Mouse (Mus musculus) layer of hippocampus, adult 8-10 months (tissue): ENCODE measurements around the gene Rbm33. TPM values are rescaled to one million over a fixed set of nuclear protein-coding genes. Genes with fewer than 3 reads are reported as not detected.

Experiments used
- DNase-seq, 2 experiments: peaks; one replicate each; pipeline ENCODE4 v3.0.0; 2022; ENCODE audit warnings: low spot score in 2 of 2
- total RNA-seq, 4 experiments: library from RNA; stranded (reverse); gene quantifications; 2 replicates each; pipeline ENCODE4 v1.2.4; 2022

The Rbm33 gene
- total RNA-seq, 4 experiments from 2014 or later: 60.2 to 70.2 (median 65.7) TPM

- no peak for DNase-seq
Measured at GRCm38 (mm10) chr5:28324457-28324856, 7.5 kb downstream of the Rbm33 start.

- DNase-seq: no peak
Measured at GRCm38 (mm10) chr5:28329024-28329806, 12.3 kb downstream of the Rbm33 start.

GRCm38 (mm10) chr5:28333731-28334130, 16.8 kb downstream of the Rbm33 start:
- DNase-seq: no peak

- DNase-seq: no peak
Measured at GRCm38 (mm10) chr5:28351857-28352513, 35.1 kb downstream of the Rbm33 start.

- DNase-seq: no peak
Measured at GRCm38 (mm10) chr5:28355614-28356013, 38.7 kb downstream of the Rbm33 start.

GRCm38 (mm10) chr5:28360745-28361144, 43.8 kb downstream of the Rbm33 start:
- no peak for DNase-seq

- DNase-seq: no peak
Measured at GRCm38 (mm10) chr5:28368056-28368455, 51.1 kb downstream of the Rbm33 start.

- no peak for DNase-seq
Measured at GRCm38 (mm10) chr5:28370836-28371235, 53.9 kb downstream of the Rbm33 start.

- no peak for DNase-seq
Measured at GRCm38 (mm10) chr5:28372172-28372664, 55.3 kb downstream of the Rbm33 start.

- DNase-seq: no peak
Measured at GRCm38 (mm10) chr5:28373498-28374427, 56.8 kb downstream of the Rbm33 start.

GRCm38 (mm10) chr5:28377299-28377698, 60.4 kb downstream of the Rbm33 start:
- no peak for DNase-seq

- no peak for DNase-seq
Measured at GRCm38 (mm10) chr5:28382289-28382688, 65.4 kb downstream of the Rbm33 start.

GRCm38 (mm10) chr5:28386783-28387182, 69.9 kb downstream of the Rbm33 start:
- DNase-seq: no peak

- DNase-seq: no peak
Measured at GRCm38 (mm10) chr5:28387531-28388179, 70.7 kb downstream of the Rbm33 start.

GRCm38 (mm10) chr5:28388184-28388583, 71.3 kb downstream of the Rbm33 start:
- peak in 1 of 2 experiments; percentile 68 for DNase-seq

GRCm38 (mm10) chr5:28390189-28390588, 73.3 kb downstream of the Rbm33 start:
- DNase-seq: no peak

GRCm38 (mm10) chr5:28397344-28397743, 80.4 kb downstream of the Rbm33 start:
- DNase-seq: no peak

GRCm38 (mm10) chr5:28398736-28399135, 81.8 kb downstream of the Rbm33 start:
- DNase-seq: no peak

GRCm38 (mm10) chr5:28399451-28400115, 82.7 kb downstream of the Rbm33 start:
- no peak for DNase-seq

- no peak for DNase-seq
Measured at GRCm38 (mm10) chr5:28402756-28403155, 85.8 kb downstream of the Rbm33 start.
